Mouse (Mus musculus) intestine, embryonic 14.5 days (tissue): ENCODE results near the gene Fer1l5. TPM values are rescaled to one million over a fixed set of nuclear protein-coding genes. Genes with fewer than 3 reads are reported as not detected.

Experiments
- ATAC-seq: fragments of 200-750 bp; cut with Nextera tagmentation; replicated peaks from 2 replicates; pipeline ENCODE4 v1.8.0; 2017; ENCODE audit warnings: low read depth, moderate number of reproducible peaks, moderate TSS enrichment, moderate library complexity; ENCODE audit not compliant: low FRiP score, low TSS enrichment
- DNase-seq: peaks from one replicate; pipeline ENCODE4 v3.0.0-alpha.2; 2018; ENCODE audit warnings: low spot score
- H3K27ac ChIP-seq: fragments of 300-500 bp; sonication (generic); 2 replicates; pipeline ENCODE4 v1.5.1; 2014; ENCODE audit warnings: low read depth, mild to moderate bottlenecking, control low read depth
- H3K27me3 ChIP-seq: fragments of 300-500 bp; sonication (generic); replicated peaks from 2 replicates; pipeline ENCODE4 v1.6.1; 2014; ENCODE audit warnings: low read length, control low read depth; ENCODE audit not compliant: control insufficient read depth, insufficient read depth
- H3K36me3 ChIP-seq: fragments of 300-500 bp; sonication (generic); 2 replicates; pipeline ENCODE4 v1.6.1; 2014; ENCODE audit warnings: low read length, control low read depth; ENCODE audit not compliant: control insufficient read depth, insufficient read depth
- H3K4me1 ChIP-seq: fragments of 300-500 bp; sonication (generic); replicated peaks from 2 replicates; pipeline ENCODE4 v1.6.1; 2014; ENCODE audit warnings: low read length, control low read depth, mixed read lengths; ENCODE audit not compliant: control insufficient read depth, insufficient read depth
- H3K4me2 ChIP-seq: fragments of 300-500 bp; sonication (generic); 2 replicates; pipeline ENCODE4 v1.6.1; 2014; ENCODE audit warnings: low read length
- H3K4me3 ChIP-seq: fragments of 300-500 bp; sonication (generic); 2 replicates; pipeline ENCODE4 v1.5.1; 2014; ENCODE audit warnings: low read depth, low read length, control low read depth, mixed read lengths
- H3K9ac ChIP-seq: fragments of 300-500 bp; sonication (generic); 2 replicates; pipeline ENCODE4 v1.6.1; 2014; ENCODE audit warnings: mild to moderate bottlenecking, low read length
- H3K9me3 ChIP-seq: fragments of 300-500 bp; sonication (generic); 2 replicates; pipeline ENCODE4 v1.6.1; 2016; ENCODE audit warnings: low read length, control low read depth; ENCODE audit not compliant: control insufficient read depth
- WGBS: fragments of 180-500 bp; shearing (Covaris S2); extraction: QIAGEN DNeasy Blood & Tissue Kit; methylation state at CpG from one replicate; pipeline ENCODE4 v1.1.7; 2014; 5-methylcytosine and 5-hydroxymethylcytosine counted together
- polyA plus RNA-seq: library from polyadenylated mRNA; unstranded; fragments of >200 nt; fragmentation: Nextera tagmentation; extraction: Ambion mirVana; gene quantifications from 2 replicates; pipeline ENCODE4 v1.2.1, GENCODE M21; 2014

Gene Fer1l5
- polyA plus RNA-seq, 1 experiment from 2014 or later, result 0.91 TPM

- Histone ChIP-seq H3K4me2 (no peak overlapping the region), H3K36me3 (no peaks in the 10 kb centered on the region), H3K9ac (no peak overlapping the region), H3K9me3 (no peaks in the 10 kb centered on the region), H3K27ac (no peak overlapping the region), H3K27me3 (no peaks in the 10 kb centered on the region), H3K4me1 (no peaks in the 10 kb centered on the region), H3K4me3 (no peak overlapping the region)
- ATAC-seq, result no peak
- WGBS, result 28% methylated on average over 6 of the region's 6 CpGs
- no peak for DNase-seq
Measured at GRCm38 (mm10) chr1:36397041-36397440, 24.9 kb downstream of the Fer1l5 start.

- Histone ChIP-seq H3K4me1 (no peaks in the 10 kb centered on the region), H3K9me3 (no peaks in the 10 kb centered on the region), H3K27ac (no peak overlapping the region), H3K4me3 (no peak overlapping the region), H3K4me2 (no peak overlapping the region), H3K9ac (no peak overlapping the region), H3K36me3 (no peaks in the 10 kb centered on the region), H3K27me3 (no peaks in the 10 kb centered on the region)
- DNase-seq (no peak), ATAC-seq (no peak)
- 54% methylated on average over 4 of the region's 4 CpGs for WGBS
Measured at GRCm38 (mm10) chr1:36401509-36401908, 29.4 kb downstream of the Fer1l5 start.

- no peak for ATAC-seq
- no peaks in the 10 kb centered on the region for H3K4me1 ChIP-seq
- no peak for DNase-seq
- no peaks in the 10 kb centered on the region for H3K36me3 ChIP-seq
- WGBS, result 78% methylated on average over 6 of the region's 6 CpGs
- H3K27ac ChIP-seq, result no peak overlapping the region
- no peak overlapping the region for H3K4me2 ChIP-seq
- H3K27me3 ChIP-seq, result no peaks in the 10 kb centered on the region
- no peaks in the 10 kb centered on the region for H3K9me3 ChIP-seq
- H3K4me3 ChIP-seq, result no peak overlapping the region
- H3K9ac ChIP-seq, result no peak overlapping the region
Measured at GRCm38 (mm10) chr1:36404531-36404930, 32.4 kb downstream of the Fer1l5 start.

GRCm38 (mm10) chr1:36429511-36429910 lies 57.4 kb downstream of the Fer1l5 start:
- Histone ChIP-seq H3K27me3 (no peaks in the 10 kb centered on the region), H3K27ac (no peak overlapping the region), H3K4me1 (no peaks in the 10 kb centered on the region), H3K36me3 (peaks cover 93% of the 10 kb centered on the region), H3K4me2 (no peak overlapping the region), H3K4me3 (no peak overlapping the region), H3K9me3 (no peaks in the 10 kb centered on the region), H3K9ac (no peak overlapping the region)
- WGBS, result 100% methylated on average over 2 of the region's 2 CpGs
- DNase-seq, result no peak
- ATAC-seq, result no peak

GRCm38 (mm10) chr1:36432999-36433398 lies 60.9 kb downstream of the Fer1l5 start:
- DNase-seq (no peak), ATAC-seq (no peak)
- no peak overlapping the region for H3K4me3 ChIP-seq
- H3K4me1 ChIP-seq, result no peaks in the 10 kb centered on the region
- H3K27me3 ChIP-seq, result no peaks in the 10 kb centered on the region
- H3K9me3 ChIP-seq, result no peaks in the 10 kb centered on the region
- H3K27ac ChIP-seq, result no peak overlapping the region
- WGBS, result 86% methylated on average over 4 of the region's 4 CpGs
- no peak overlapping the region for H3K4me2 ChIP-seq
- H3K9ac ChIP-seq, result no peak overlapping the region
- H3K36me3 ChIP-seq, result peaks cover 92% of the 10 kb centered on the region

- H3K36me3 ChIP-seq, result peaks cover 92% of the 10 kb centered on the region
- DNase-seq (no peak), ATAC-seq (no peak)
- no peak overlapping the region for H3K27ac ChIP-seq
- H3K4me1 ChIP-seq, result no peaks in the 10 kb centered on the region
- H3K27me3 ChIP-seq, result no peaks in the 10 kb centered on the region
- no peak overlapping the region for H3K9ac ChIP-seq
- H3K4me3 ChIP-seq, result no peak overlapping the region
- H3K9me3 ChIP-seq, result no peaks in the 10 kb centered on the region
- 90% methylated on average over 3 of the region's 3 CpGs for WGBS
- H3K4me2 ChIP-seq, result no peak overlapping the region
Measured at GRCm38 (mm10) chr1:36433616-36434015, 61.5 kb downstream of the Fer1l5 start.

GRCm38 (mm10) chr1:36435071-36435470 lies 63.0 kb downstream of the Fer1l5 start:
- no peak for DNase-seq
- H3K4me3 ChIP-seq, result no peak overlapping the region

GRCm38 (mm10) chr1:36436515-36436914 lies 64.4 kb downstream of the Fer1l5 start:
- no peak for ATAC-seq
- 95% methylated on average over 6 of the region's 6 CpGs for WGBS

More at GRCm38 (mm10) chr1:36435071-36435470, 63.0 kb downstream of the Fer1l5 start:
- 88% methylated on average over 4 of the region's 4 CpGs for WGBS
- Histone ChIP-seq H3K4me1 (no peaks in the 10 kb centered on the region), H3K36me3 (peaks cover 90% of the 10 kb centered on the region), H3K27me3 (no peaks in the 10 kb centered on the region), H3K27ac (no peak overlapping the region), H3K9ac (no peak overlapping the region), H3K4me2 (no peak overlapping the region), H3K9me3 (no peaks in the 10 kb centered on the region)
- ATAC-seq, result no peak

GRCm38 (mm10) chr1:36437223-36437622 lies 65.1 kb downstream of the Fer1l5 start:
- peaks cover 81% of the 10 kb centered on the region for H3K36me3 ChIP-seq
- H3K9me3 ChIP-seq, result no peaks in the 10 kb centered on the region
- 92% methylated on average over 3 of the region's 3 CpGs for WGBS
- no peak overlapping the region for H3K4me2 ChIP-seq
- H3K27me3 ChIP-seq, result no peaks in the 10 kb centered on the region
- no peak overlapping the region for H3K27ac ChIP-seq
- ATAC-seq (no peak), DNase-seq (no peak)
- no peaks in the 10 kb centered on the region for H3K4me1 ChIP-seq
- no peak overlapping the region for H3K4me3 ChIP-seq
- no peak overlapping the region for H3K9ac ChIP-seq

More at GRCm38 (mm10) chr1:36436515-36436914, 64.4 kb downstream of the Fer1l5 start:
- Histone ChIP-seq H3K27me3 (no peaks in the 10 kb centered on the region), H3K4me1 (no peaks in the 10 kb centered on the region), H3K4me3 (no peak overlapping the region), H3K36me3 (peaks cover 81% of the 10 kb centered on the region), H3K9me3 (no peaks in the 10 kb centered on the region), H3K27ac (no peak overlapping the region), H3K9ac (no peak overlapping the region), H3K4me2 (no peak overlapping the region)
- no peak for DNase-seq
